Comparison of ENCODE assay signal across 12 mouse cellular contexts in the genomic region with DNA sequence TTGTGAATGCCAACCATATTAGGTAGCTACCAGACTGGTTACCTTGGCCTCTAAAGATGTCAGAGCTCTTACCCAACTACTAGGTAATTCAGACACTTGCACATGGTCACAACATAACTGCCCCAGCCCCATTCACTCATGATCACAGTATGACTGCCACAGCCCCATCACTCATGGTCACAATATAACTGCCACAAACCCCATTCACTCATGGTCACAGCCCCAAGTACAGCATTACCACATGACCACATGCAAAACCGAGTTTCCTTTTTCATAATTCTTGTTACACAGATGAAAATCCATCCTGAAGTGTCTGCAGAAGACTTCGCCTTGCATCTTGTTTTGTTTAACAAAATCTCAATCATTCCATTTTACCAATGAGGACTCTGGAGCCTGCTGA. TPM values are rescaled to one million over a fixed set of nuclear protein-coding genes. Genes with fewer than 3 reads are reported as not detected.
"Had no signal": no experiment of that assay in that cellular context is flagged by ENCODE, and none has a peak within 500 bp of the region (broad histone marks: within the 10 kb centered on the region; RNA-seq: fewer than 3 reads in every experiment).

No protein-coding gene starts in this region.

- H3K27ac ChIP-seq: kidney, postnatal 0 days; limb, embryonic 10.5 days; midbrain, embryonic 12.5 days; stomach, postnatal 0 days had no signal

- DNase-seq: kidney, adult 11 months; kidney, adult 9 months; kidney, postnatal 36 days; lung, adult 18-20 months; right cerebral cortex, adult 18-20 months; right cerebral cortex, postnatal 25 days had no signal

- H3K4me1 ChIP-seq: limb, embryonic 10.5 days; midbrain, embryonic 12.5 days had no signal

- H3K9ac ChIP-seq: midbrain, embryonic 12.5 days had no signal

- H3K9me3 ChIP-seq: limb, embryonic 10.5 days; midbrain, embryonic 12.5 days had no signal

- H3K36me3 ChIP-seq: limb, embryonic 10.5 days; midbrain, embryonic 12.5 days had no signal

- H3K4me3 ChIP-seq: limb, embryonic 10.5 days; midbrain, embryonic 12.5 days had no signal

- ATAC-seq: midbrain, embryonic 16.5 days had no signal

- H3K27me3 ChIP-seq: midbrain, embryonic 12.5 days had no signal

RNA-seq across cellular contexts. Expression of gene Gp9, which starts 29.8 kb away (rescaled TPM):
- polyA plus RNA-seq: small intestine, adult 2 months had no signal
